Mouse (Mus musculus): ENCODE data around the gene Stk25. TPM values are rescaled to one million over a fixed set of nuclear protein-coding genes. Genes with fewer than 3 reads are reported as not detected.
"Not testable (repeated sequence)": the region's sequence is repeated elsewhere in the genome, so short reads cannot be mapped to it uniquely, and the experiment has no call there.

Stk25 gene
- 202 and 216 TPM in 2 replicates for polyA plus RNA-seq (2016; fragmentation: Nextera tagmentation; extraction: Ambion mirVana)

DNA sequence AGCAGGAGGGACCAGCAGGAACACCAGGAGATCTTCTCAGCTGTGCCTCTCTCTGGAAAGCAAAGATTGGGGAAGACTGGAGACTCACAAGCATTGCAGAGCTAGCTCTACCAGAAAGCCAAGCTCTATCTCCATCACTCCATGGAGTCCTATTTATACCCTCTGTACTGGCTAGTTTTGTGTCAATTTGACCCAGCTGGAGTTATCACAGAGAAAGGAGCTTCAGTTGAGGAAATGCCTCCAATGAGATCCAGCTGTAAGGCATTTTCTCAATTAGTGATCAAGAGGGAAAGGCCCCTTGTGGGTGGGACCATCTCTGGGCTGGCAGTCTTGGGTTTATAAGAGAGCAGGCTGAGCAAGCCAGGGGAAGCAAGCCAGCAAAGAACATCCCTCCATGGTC lies at the start of gene Stk25:
Gene Stk25, minus strand, starts transcription at position 101 of the 400 bp plus-strand sequence.
- not testable (repeated sequence) for H3K4me3 ChIP-seq (replicated peaks); H3K9me3 ChIP-seq; H3K4me2 ChIP-seq; H3K4me1 ChIP-seq; H3K36me3 ChIP-seq (replicated peaks); H3K27me3 ChIP-seq; H3K9ac ChIP-seq; ATAC-seq (ENCODE audit: low FRiP score); H3K27ac ChIP-seq

DNA sequence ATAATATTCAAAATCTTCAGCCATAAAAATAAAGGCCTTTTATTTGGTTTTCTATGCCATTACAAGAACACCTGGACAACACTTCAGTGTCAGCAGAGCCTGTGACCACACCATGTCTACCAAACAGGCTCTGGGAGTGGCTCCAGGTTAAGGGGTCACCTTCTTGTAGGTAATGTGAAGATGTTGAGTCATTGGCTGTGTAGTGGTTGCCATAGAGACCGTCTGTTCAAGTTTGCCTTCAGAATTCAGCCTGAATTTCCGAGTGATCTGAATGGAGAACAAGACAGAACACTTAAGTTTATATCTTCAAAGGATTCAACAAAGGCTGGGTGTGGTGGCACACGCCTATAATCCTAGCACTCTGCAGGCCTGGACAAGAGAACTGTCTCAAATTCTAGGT lies 46.9 kb upstream of the Stk25 start:
- 76% methylated on average over 3 of the region's 3 CpGs for WGBS
- Histone ChIP-seq H3K4me3 (replicated peaks) (no peak overlapping the region), H3K9ac (no peak overlapping the region), H3K9me3 (no peaks in the 10 kb centered on the region), H3K27ac (no peak overlapping the region), H3K36me3 (replicated peaks) (peaks cover 11% of the 10 kb centered on the region; the same call in 1 of the 2 replicates), H3K27me3 (no peaks in the 10 kb centered on the region), H3K4me1 (no peaks in the 10 kb centered on the region), H3K4me2 (no peak overlapping the region)
- no peak for ATAC-seq (ENCODE audit: low FRiP score)

DNA sequence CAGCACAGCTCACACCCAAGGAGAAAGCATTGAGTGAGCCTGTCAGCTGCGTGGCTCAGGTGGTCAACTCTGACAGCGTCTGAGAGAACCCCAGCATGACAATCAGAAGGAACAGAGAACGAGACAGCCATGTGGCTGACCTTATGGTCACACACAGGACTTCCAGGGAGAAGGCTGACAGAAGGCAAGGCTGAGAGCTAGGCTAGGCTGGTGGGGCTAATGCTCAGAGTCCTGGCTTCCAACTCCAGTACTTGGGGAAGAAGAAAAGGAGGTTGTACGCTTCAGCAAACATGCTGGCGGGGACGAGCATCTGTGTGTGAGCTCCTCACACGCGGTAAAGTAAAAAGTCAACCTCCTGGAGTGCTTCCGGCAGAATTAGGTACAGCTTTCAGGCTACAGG lies 45.9 kb upstream of the Stk25 start:
- Histone ChIP-seq H3K4me2 (no peak overlapping the region), H3K27me3 (no peaks in the 10 kb centered on the region), H3K27ac (no peak overlapping the region), H3K9ac (no peak overlapping the region), H3K9me3 (no peaks in the 10 kb centered on the region), H3K4me3 (replicated peaks) (no peak overlapping the region), H3K36me3 (replicated peaks) (peaks cover 11% of the 10 kb centered on the region; the same call in 1 of the 2 replicates), H3K4me1 (no peaks in the 10 kb centered on the region)
- WGBS = 84% methylated on average over 9 of the region's 9 CpGs
- ATAC-seq (ENCODE audit: low FRiP score) = no peak

DNA sequence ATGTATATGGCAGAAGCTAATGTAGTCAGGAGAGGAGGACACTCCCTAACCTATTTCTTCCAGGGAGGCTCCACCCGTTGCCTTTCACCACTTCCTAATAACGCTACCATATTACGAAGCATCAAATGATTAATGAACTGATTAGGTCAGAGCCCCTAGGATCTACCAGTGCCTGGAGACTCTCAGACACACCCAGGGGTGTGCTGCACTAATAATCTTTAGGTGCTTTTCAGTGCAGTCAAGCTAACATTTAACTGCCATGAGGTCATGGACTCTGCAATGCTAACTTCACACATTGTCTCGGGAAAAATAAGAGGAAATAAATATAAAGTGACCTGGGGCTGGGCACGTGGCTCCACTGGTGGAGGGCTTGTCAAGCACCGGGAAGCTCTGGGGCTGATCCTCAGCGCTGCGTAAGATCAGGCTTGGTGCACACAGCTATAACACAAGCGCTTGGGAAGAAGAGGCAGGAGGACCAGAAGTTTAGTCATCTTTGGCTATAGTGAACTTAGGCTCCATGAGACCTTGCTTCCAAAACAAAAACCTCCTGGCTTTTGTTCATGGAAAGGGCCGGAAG lies 45.1 kb upstream of the Stk25 start:
- 96% methylated on average over 10 of the region's 10 CpGs for WGBS
- Histone ChIP-seq H3K4me3 (replicated peaks) (no peak overlapping the region), H3K4me1 (no peaks in the 10 kb centered on the region), H3K27me3 (no peaks in the 10 kb centered on the region), H3K9me3 (no peaks in the 10 kb centered on the region), H3K27ac (no peak overlapping the region), H3K36me3 (replicated peaks) (peaks cover 11% of the 10 kb centered on the region; the same call in 1 of the 2 replicates), H3K4me2 (no peak overlapping the region), H3K9ac (no peak overlapping the region)
- ATAC-seq (ENCODE audit: low FRiP score) = no peak

DNA sequence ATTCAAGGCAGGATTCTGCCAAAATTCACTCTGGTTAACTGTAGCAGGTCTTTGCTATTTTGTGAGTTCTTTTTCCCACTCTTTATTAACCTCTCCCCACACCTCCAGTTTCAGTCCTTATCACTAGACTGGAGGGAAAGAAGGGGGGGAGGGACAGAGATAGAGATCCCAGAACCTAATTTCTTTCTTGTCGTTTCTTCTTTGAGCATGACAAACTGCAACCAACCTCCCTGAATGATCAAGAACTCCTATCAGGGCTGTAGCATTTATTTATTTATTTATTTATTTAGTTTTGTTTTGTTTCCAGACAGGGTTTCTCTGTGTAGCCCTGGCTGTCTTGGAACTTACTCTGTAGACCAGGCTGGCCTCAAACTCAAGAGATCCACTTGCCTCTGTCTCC lies 43.6 kb upstream of the Stk25 start:
- Histone ChIP-seq H3K9ac (no peak overlapping the region), H3K4me1 (no peaks in the 10 kb centered on the region), H3K27me3 (no peaks in the 10 kb centered on the region), H3K9me3 (no peaks in the 10 kb centered on the region), H3K4me3 (replicated peaks) (no peak overlapping the region), H3K4me2 (no peak overlapping the region), H3K27ac (no peak overlapping the region), H3K36me3 (replicated peaks) (peaks cover 11% of the 10 kb centered on the region; the same call in 1 of the 2 replicates)
- WGBS = 97% methylated on average over 1 of the region's 1 CpGs
- ATAC-seq (ENCODE audit: low FRiP score) = no peak

DNA sequence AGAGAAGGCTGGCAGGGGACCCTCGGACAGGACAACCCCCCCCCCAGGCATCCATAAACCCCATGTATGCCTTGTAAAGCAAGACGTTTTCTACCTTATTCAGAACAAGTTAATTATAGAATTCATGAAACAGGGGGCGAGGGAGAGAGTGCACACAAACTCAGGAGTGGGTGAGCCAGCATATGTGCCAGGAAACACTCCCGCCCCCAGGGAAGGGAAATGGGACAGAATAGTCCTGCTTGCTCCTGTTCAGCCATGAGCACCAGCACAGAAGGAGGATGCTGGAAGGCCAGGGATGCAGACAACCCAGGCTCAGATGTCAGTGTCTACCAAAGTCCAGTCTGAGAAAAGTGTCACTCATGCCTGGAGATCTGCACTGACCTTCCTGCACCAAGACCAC lies 40.7 kb upstream of the Stk25 start:
- H3K27me3 ChIP-seq = no peaks in the 10 kb centered on the region
- no peak overlapping the region for H3K4me2 ChIP-seq
- peaks cover 16% of the 10 kb centered on the region for H3K36me3 ChIP-seq (replicated peaks)
- no peak overlapping the region for H3K27ac ChIP-seq
- H3K9ac ChIP-seq = no peak overlapping the region
- 66% methylated on average over 4 of the region's 4 CpGs for WGBS
- no peaks in the 10 kb centered on the region for H3K4me1 ChIP-seq
- no peak for ATAC-seq (ENCODE audit: low FRiP score)
- H3K4me3 ChIP-seq (replicated peaks) = no peak overlapping the region
- no peaks in the 10 kb centered on the region for H3K9me3 ChIP-seq

DNA sequence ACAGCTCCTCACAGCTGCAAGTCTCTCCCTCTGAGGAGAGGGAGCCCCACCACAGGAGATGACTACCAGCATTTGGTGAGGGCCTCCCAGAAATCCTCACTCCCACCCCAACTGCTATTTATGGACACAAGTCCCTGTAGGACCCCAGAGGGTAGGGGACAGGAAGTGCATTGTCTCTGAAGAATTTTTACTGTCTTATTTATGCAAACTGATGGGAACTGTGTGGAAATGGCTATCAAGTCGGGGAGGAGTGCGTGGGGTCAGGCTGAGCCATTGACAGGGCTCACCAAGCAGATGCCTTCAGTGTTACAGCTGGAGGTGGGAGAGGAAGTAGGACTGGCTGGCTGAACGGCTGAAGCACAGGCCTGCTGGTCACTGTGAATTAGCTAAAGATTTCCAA lies 38.9 kb upstream of the Stk25 start:
- no peak overlapping the region for H3K9ac ChIP-seq
- H3K27me3 ChIP-seq = no peaks in the 10 kb centered on the region
- H3K4me3 ChIP-seq (replicated peaks) = no peak overlapping the region
- peaks cover 16% of the 10 kb centered on the region for H3K36me3 ChIP-seq (replicated peaks)
- 79% methylated on average over 3 of the region's 3 CpGs for WGBS
- no peaks in the 10 kb centered on the region for H3K4me1 ChIP-seq
- H3K27ac ChIP-seq = no peak overlapping the region
- no peaks in the 10 kb centered on the region for H3K9me3 ChIP-seq
- no peak for ATAC-seq (ENCODE audit: low FRiP score)
- H3K4me2 ChIP-seq = no peak overlapping the region

DNA sequence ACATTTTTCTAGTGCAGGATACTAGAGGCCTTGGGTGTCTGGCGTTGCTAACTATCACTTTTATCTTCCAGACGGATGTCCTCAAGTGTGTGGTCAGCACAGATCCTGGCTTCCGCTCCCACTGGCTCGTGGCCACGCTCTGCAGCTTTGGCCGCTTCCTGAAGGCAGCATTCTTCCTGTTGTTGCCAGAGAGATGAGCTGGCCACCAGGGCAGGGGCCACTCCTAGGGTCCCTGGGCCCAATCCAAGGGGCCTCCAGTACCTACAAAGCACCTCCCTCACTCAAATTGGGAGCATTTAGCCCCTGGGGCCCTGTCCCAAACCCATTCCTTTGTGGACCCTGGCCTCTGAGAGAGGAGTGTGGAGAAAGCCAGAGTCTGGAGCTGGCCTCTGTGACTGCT lies 36.5 kb upstream of the Stk25 start:
- WGBS = 92% methylated on average over 6 of the region's 6 CpGs
- Histone ChIP-seq H3K4me3 (replicated peaks) (no peak overlapping the region), H3K4me1 (no peaks in the 10 kb centered on the region), H3K9me3 (no peaks in the 10 kb centered on the region), H3K27ac (no peak overlapping the region), H3K36me3 (replicated peaks) (peaks cover 24% of the 10 kb centered on the region), H3K9ac (no peak overlapping the region), H3K27me3 (no peaks in the 10 kb centered on the region), H3K4me2 (no peak overlapping the region)
- no peak for ATAC-seq (ENCODE audit: low FRiP score)

DNA sequence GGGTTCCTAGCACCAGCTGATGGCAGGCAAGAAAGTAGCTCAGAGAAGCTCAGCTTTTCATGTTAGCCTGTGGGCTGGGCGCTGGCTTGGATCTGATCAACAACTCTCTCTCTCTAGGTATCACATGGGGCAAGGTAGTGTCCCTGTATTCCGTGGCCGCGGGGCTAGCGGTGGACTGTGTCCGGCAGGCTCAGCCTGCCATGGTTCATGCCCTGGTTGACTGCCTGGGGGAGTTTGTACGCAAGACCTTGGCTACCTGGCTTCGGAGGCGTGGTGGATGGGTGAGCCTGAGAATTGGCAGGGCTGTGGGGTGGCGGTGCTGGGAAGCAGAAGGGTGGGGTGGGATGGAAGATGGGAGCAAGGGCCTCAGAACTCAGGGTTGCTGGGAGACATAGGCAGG lies 35.5 kb upstream of the Stk25 start:
- Histone ChIP-seq H3K4me1 (no peaks in the 10 kb centered on the region), H3K4me3 (replicated peaks) (no peak overlapping the region), H3K4me2 (no peak overlapping the region), H3K36me3 (replicated peaks) (peaks cover 24% of the 10 kb centered on the region), H3K27ac (no peak overlapping the region), H3K27me3 (no peaks in the 10 kb centered on the region), H3K9ac (no peak overlapping the region), H3K9me3 (no peaks in the 10 kb centered on the region)
- ATAC-seq (ENCODE audit: low FRiP score) = no peak
- 98% methylated on average over 10 of the region's 10 CpGs for WGBS

DNA sequence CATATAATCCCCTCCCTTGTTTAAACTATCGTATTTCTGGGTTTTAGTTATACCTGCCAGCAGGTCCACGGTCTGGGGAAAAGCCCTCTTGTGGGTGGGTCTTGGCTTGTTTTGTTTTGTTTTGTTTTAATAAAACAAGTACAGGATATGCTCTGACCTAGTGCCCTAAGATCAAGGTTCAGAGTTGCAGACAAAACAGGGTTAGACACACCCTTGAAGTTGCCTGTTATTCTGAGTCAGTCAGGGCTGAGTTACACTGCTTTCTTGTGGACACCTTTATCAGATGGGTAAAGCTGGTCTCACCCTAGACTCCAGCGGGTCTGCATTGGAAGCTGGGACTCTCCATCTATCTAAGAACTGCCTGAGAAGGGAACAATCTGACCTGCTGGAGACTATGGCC lies 35.0 kb upstream of the Stk25 start:
- Histone ChIP-seq H3K36me3 (replicated peaks) (peaks cover 24% of the 10 kb centered on the region), H3K9me3 (no peaks in the 10 kb centered on the region), H3K9ac (no peak overlapping the region), H3K27ac (no peak overlapping the region), H3K4me1 (no peaks in the 10 kb centered on the region), H3K4me2 (no peak overlapping the region), H3K4me3 (replicated peaks) (no peak overlapping the region), H3K27me3 (no peaks in the 10 kb centered on the region)
- 92% methylated on average over 3 of the region's 3 CpGs for WGBS
- ATAC-seq (ENCODE audit: low FRiP score) = no peak

DNA sequence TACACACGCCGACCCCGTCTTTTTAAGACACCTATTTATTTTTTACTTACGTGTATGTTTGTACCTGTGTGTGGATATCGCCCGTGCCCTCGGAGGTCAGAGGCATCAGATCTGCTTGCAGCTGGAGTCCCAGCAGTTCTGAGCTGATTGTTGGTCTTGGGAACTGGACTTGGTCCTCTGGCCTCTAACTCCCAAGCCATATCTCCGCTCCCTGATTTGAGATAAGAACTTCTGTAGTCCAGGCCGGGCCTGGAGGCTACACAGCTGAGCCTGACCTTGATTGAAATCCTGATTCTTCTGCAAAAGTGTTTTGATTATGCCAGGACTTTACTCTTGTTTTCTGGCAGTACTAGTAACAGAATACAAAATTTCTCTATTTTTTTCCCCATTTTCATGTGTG lies 34.3 kb upstream of the Stk25 start:
- H3K27ac ChIP-seq = no peak overlapping the region
- H3K4me3 ChIP-seq (replicated peaks) = no peak overlapping the region
- H3K36me3 ChIP-seq (replicated peaks) = peaks cover 24% of the 10 kb centered on the region
- no peaks in the 10 kb centered on the region for H3K27me3 ChIP-seq
- H3K4me2 ChIP-seq = no peak overlapping the region
- ATAC-seq (ENCODE audit: low FRiP score) = no peak
- no peaks in the 10 kb centered on the region for H3K9me3 ChIP-seq
- 95% methylated on average over 9 of the region's 9 CpGs for WGBS
- no peaks in the 10 kb centered on the region for H3K4me1 ChIP-seq
- H3K9ac ChIP-seq = no peak overlapping the region

DNA sequence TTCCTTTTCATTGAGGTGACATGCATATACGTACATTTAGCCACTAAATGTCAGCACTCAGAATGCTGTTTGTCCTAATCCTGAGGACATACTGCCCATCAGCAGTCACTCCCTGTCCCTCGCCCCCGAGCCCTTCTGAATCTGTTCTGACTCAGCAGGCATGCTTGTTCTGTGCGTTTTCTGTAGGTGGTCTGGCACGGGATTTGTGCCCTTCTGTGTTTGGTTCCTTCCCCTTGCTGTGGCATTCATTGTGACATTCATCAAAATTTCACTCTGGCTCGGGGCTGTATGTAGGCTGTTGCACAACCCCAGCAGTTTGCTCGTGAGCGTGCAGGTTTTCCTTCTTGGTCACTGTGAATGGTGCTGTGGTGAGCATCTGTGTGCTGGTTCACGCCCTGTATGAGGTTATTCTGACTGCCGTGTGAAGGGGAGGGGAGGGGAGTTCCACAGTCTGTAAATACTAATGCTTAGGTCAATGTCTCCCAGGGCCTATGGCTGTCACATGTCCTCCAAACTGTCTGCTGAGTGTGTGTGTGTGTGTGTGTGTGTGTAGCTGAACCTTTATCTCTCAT lies 33.4 kb upstream of the Stk25 start:
- peaks cover 24% of the 10 kb centered on the region for H3K36me3 ChIP-seq (replicated peaks)

DNA sequence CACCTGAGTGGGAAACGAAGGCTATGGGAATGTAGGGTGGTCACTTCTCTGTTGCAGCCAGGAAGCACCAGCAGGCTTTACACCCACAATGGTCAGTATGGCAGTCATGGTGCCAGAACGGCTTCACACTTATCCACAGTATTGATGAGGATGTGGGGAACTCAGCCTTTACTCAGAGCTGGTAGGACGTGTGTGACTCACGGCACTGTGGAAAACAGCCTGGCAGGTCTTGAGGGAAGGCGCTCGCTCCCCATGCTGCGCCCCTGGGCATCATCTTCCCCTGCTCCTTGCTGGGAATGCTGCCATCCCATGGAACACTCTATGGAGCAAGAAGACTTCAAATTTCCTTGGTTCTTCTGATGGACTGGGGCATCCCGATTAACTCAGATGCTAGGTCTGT lies 32.6 kb upstream of the Stk25 start:
- H3K9me3 ChIP-seq = no peaks in the 10 kb centered on the region
- no peak for ATAC-seq (ENCODE audit: low FRiP score)

More for the DNA sequence above, 33.4 kb upstream of the Stk25 start:
- H3K9ac ChIP-seq = no peak overlapping the region
- ATAC-seq (ENCODE audit: low FRiP score) = no peak
- H3K9me3 ChIP-seq = no peaks in the 10 kb centered on the region
- WGBS = 78% methylated on average over 10 of the region's 10 CpGs
- H3K4me1 ChIP-seq = peaks cover 5% of the 10 kb centered on the region
- no peak overlapping the region for H3K27ac ChIP-seq
- 0 out of 2 replicates have a peak, but pooled peaks cover 4% of the 10 kb centered on the region for H3K27me3 ChIP-seq
- H3K4me3 ChIP-seq (replicated peaks) = no peak overlapping the region
- H3K4me2 ChIP-seq = no peak overlapping the region

More for the DNA sequence above, 32.6 kb upstream of the Stk25 start:
- Histone ChIP-seq H3K27me3 (0 out of 2 replicates have a peak, but pooled peaks cover 4% of the 10 kb centered on the region), H3K4me3 (replicated peaks) (no peak overlapping the region), H3K27ac (no peak overlapping the region), H3K9ac (no peak overlapping the region), H3K4me1 (peaks cover 9% of the 10 kb centered on the region), H3K4me2 (no peak overlapping the region), H3K36me3 (replicated peaks) (peaks cover 24% of the 10 kb centered on the region)
- WGBS = 92% methylated on average over 8 of the region's 8 CpGs
